Comparison of ENCODE assay signal across 8 mouse cellular contexts in genomic region chrX:12068978-12069724, GRCm38 (mm10).
DNase-seq lines count a peak whose midpoint lies in the region; ATAC-seq and TF ChIP-seq lines count a peak whose summit lies in the region.

No protein-coding gene starts in this region.

- no peak overlapping the region for H3K27ac ChIP-seq in hindbrain, postnatal 0 days
- H3K27ac ChIP-seq in midbrain, embryonic 12.5 days (replicated peaks): peak overlapping the region; percentile 80

- H3K4me3 ChIP-seq in hindbrain, postnatal 0 days (ENCODE audit: low read length): no peak overlapping the region
- H3K4me3 ChIP-seq in midbrain, embryonic 12.5 days: peak overlapping the region; percentile 7; the same call in 1 of the 2 replicates

- peak; percentile 69 for DNase-seq in embryo, embryonic 11 days
- no peak for DNase-seq in embryo, embryonic 10.5 days (ENCODE audit: low spot score)
- DNase-seq in right cerebral cortex, postnatal 25 days: peak; percentile 23
- DNase-seq in right cerebral cortex, postnatal 36 days (ENCODE audit: low spot score in 2 of 2): no peak
- peak; percentile 64 for DNase-seq in hindbrain, postnatal 0 days (ENCODE audit: low spot score)
- DNase-seq in testis, postnatal 10 days (ENCODE audit: low spot score): no peak
- no peak for DNase-seq in spleen, adult 12 weeks (ENCODE audit: low spot score)

- WGBS in hindbrain, postnatal 0 days: 6% methylated on average over 26 of the region's 26 CpGs
- WGBS in midbrain, embryonic 12.5 days: 4% methylated on average over 26 of the region's 26 CpGs

- TF ChIP-seq CTCF in hindbrain, postnatal 0 days (IDR thresholded peaks at IDR 0.05; ENCODE audit: low read depth): peak; percentile 31; the same call in 1 of the 2 replicates

- peak; percentile 86 for ATAC-seq in hindbrain, postnatal 0 days
- peak; percentile 81 for ATAC-seq in midbrain, embryonic 12.5 days (ENCODE audit: low FRiP score, low read depth)

- peak overlapping the region; percentile 38 for H3K4me2 ChIP-seq in hindbrain, postnatal 0 days (ENCODE audit: low read depth, low read length)
- peak overlapping the region; percentile 39 for H3K4me2 ChIP-seq in midbrain, embryonic 12.5 days (replicated peaks)

- H3K9ac ChIP-seq in hindbrain, postnatal 0 days (replicated peaks; ENCODE audit: low read length): no peak overlapping the region
- H3K9ac ChIP-seq in midbrain, embryonic 12.5 days (replicated peaks): 0 out of 2 replicates have a peak overlapping the region, but pooled peaks have one; percentile 11

- H3K36me3 ChIP-seq in hindbrain, postnatal 0 days (ENCODE audit: insufficient read depth, low read length): no peaks in the 10 kb centered on the region
- H3K36me3 ChIP-seq in midbrain, embryonic 12.5 days: no peaks in the 10 kb centered on the region

- no peaks in the 10 kb centered on the region; the same call in 1 of the 2 replicates for H3K27me3 ChIP-seq in hindbrain, postnatal 0 days (ENCODE audit: insufficient read depth, low read length)
- peaks cover 88% of the 10 kb centered on the region for H3K27me3 ChIP-seq in midbrain, embryonic 12.5 days

- H3K4me1 ChIP-seq in hindbrain, postnatal 0 days (ENCODE audit: insufficient read depth, low read length): 0 out of 2 replicates have a peak, but pooled peaks cover 5% of the 10 kb centered on the region
- H3K4me1 ChIP-seq in midbrain, embryonic 12.5 days: peaks cover 97% of the 10 kb centered on the region

- H3K9me3 ChIP-seq in hindbrain, postnatal 0 days (ENCODE audit: low read length): no peaks in the 10 kb centered on the region
- H3K9me3 ChIP-seq in midbrain, embryonic 12.5 days: no peaks in the 10 kb centered on the region

Comparison
In these comparisons a context has a peak if more than half of its experiments do, and no peak if none do; other contexts are left out.
1. DNase-seq: peak in embryo, embryonic 11 days (single experiment), right cerebral cortex, postnatal 25 days (single experiment) and hindbrain, postnatal 0 days (single experiment); none in embryo, embryonic 10.5 days (single experiment), right cerebral cortex, postnatal 36 days (0 of 2), testis, postnatal 10 days (single experiment) and spleen, adult 12 weeks (single experiment).